Mouse (Mus musculus) heart, embryonic 15.5 days (tissue): ENCODE results near the gene 1700067K01Rik. TPM values are rescaled to one million over a fixed set of nuclear protein-coding genes. Genes with fewer than 3 reads are reported as not detected.
"Not testable (repeated sequence)": the region's sequence is repeated elsewhere in the genome, so short reads cannot be mapped to it uniquely, and the experiment has no call there.

Experiments used
- ATAC-seq: fragments of 200-750 bp; cut with Nextera tagmentation; replicated peaks from 2 replicates; pipeline ENCODE4 v1.8.0; 2017; ENCODE audit warnings: low read depth, moderate TSS enrichment; ENCODE audit not compliant: insufficient number of reproducible peaks, insufficient read depth, low FRiP score
- H3K27ac ChIP-seq: fragments of 300-500 bp; sonication (generic); 2 replicates; pipeline ENCODE4 v1.5.1; 2015; ENCODE audit warnings: mild to moderate bottlenecking, inconsistent platforms
- H3K27me3 ChIP-seq: fragments of 300-500 bp; sonication (generic); 2 replicates; pipeline ENCODE4 v1.6.1; 2015; ENCODE audit warnings: inconsistent platforms
- H3K36me3 ChIP-seq: fragments of 300-500 bp; sonication (generic); 2 replicates; pipeline ENCODE4 v1.6.1; 2015; ENCODE audit warnings: mild to moderate bottlenecking, inconsistent platforms
- H3K4me1 ChIP-seq: fragments of 300-500 bp; sonication (generic); replicated peaks from 2 replicates; pipeline ENCODE4 v1.6.1; 2015; ENCODE audit warnings: inconsistent platforms
- H3K4me2 ChIP-seq: fragments of 300-500 bp; sonication (generic); 2 replicates; pipeline ENCODE4 v1.6.1; 2015; ENCODE audit warnings: inconsistent platforms, mild to moderate bottlenecking, moderate library complexity
- H3K4me3 ChIP-seq: fragments of 300-500 bp; sonication (generic); 2 replicates; pipeline ENCODE4 v1.5.1; 2015; ENCODE audit warnings: mild to moderate bottlenecking, inconsistent platforms
- H3K9ac ChIP-seq: fragments of 300-500 bp; sonication (generic); 2 replicates; pipeline ENCODE4 v1.6.1; 2015; ENCODE audit warnings: mild to moderate bottlenecking, inconsistent platforms
- H3K9me3 ChIP-seq: fragments of 300-500 bp; sonication (generic); replicated peaks from 2 replicates; pipeline ENCODE4 v1.6.1; 2016; ENCODE audit warnings: inconsistent platforms
- WGBS: fragments of 180-500 bp; shearing (Covaris S2); methylation state at CpG from one replicate; pipeline ENCODE4 v1.1.7; 2015; ENCODE audit warnings: mixed read lengths; 5-methylcytosine and 5-hydroxymethylcytosine counted together
- polyA plus RNA-seq: library from polyadenylated mRNA; unstranded; fragments of >200 nt; fragmentation: Nextera tagmentation; extraction: Ambion mirVana; gene quantifications from 2 replicates; pipeline ENCODE4 v1.2.1, GENCODE M21; 2015

The 1700067K01Rik gene
- polyA plus RNA-seq, 1 experiment from 2014 or later, result 0.74 TPM

DNA sequence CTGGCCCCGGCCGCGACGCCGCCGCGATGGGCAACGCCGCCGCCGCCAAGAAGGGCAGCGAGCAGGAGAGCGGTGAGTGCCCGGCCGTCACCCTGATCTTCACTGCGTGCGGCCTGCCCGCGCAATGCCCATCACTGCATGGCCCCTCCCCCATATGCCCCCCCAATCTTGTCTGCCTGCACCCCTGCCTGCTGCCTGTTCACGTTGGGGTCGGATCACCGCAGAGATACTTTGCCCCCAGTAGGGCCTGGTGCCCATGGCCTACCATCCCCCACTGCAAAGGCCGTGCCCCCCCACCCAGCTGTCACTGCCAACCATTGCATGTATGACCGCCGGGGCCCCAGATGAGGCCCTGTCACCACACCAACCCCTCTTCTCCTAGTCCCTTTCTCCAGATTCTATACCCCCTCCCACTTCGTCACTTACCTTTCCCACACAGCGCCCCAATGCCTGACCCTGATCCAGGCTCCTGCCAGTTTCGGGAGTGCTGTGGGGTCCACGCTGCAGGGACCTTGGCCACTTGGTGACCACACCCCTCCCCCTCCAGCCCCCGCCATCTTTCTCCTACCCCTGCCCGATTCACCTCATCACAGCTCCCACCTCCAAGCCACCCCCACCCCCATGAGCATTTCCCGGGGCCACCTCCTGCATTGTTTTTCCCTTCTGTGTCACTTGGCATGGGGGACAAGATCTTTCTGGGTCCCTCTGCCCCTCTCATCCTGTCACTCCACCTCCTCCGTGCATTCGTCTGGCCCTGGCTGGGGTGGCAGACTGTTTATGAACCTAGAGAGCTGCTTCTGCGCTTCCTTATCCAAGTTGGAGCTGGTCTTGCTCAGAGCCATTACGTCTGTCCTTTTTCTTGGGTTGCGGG lies 27.9 kb upstream of the 1700067K01Rik start:
- peak overlapping the region; percentile 86 for H3K27ac ChIP-seq
- peaks cover 51% of the 10 kb centered on the region for H3K4me1 ChIP-seq
- H3K36me3 ChIP-seq, result peaks cover 14% of the 10 kb centered on the region; the same call in 1 of the 2 replicates
- peak; percentile 8 for ATAC-seq
- no peaks in the 10 kb centered on the region for H3K27me3 ChIP-seq
- peak overlapping the region; percentile 97 for H3K9ac ChIP-seq
- peak overlapping the region; percentile 88 for H3K4me2 ChIP-seq
- no peaks in the 10 kb centered on the region for H3K9me3 ChIP-seq
- 2% methylated on average over 37 of the region's 37 CpGs for WGBS
- peak overlapping the region; percentile 96 for H3K4me3 ChIP-seq

GRCm38 (mm10) chr8:83974521-83974920 lies 26.8 kb upstream of the 1700067K01Rik start:
- peak overlapping the region; percentile 88 for H3K4me2 ChIP-seq
- H3K4me3 ChIP-seq, result peak overlapping the region; percentile 96
- H3K27ac ChIP-seq, result peak overlapping the region; percentile 86
- 50% methylated on average over 4 of the region's 4 CpGs for WGBS
- no peak for ATAC-seq
- H3K9ac ChIP-seq, result peak overlapping the region; percentile 97; the same call in 1 of the 2 replicates
- peaks cover 62% of the 10 kb centered on the region for H3K4me1 ChIP-seq
- no peaks in the 10 kb centered on the region for H3K9me3 ChIP-seq
- no peaks in the 10 kb centered on the region for H3K27me3 ChIP-seq
- H3K36me3 ChIP-seq, result peaks cover 3% of the 10 kb centered on the region; the same call in 1 of the 2 replicates

GRCm38 (mm10) chr8:83976101-83976630 lies 25.1 kb upstream of the 1700067K01Rik start:
- H3K27ac ChIP-seq, result peak overlapping the region; percentile 1; the same call in 1 of the 2 replicates
- 78% methylated on average over 4 of the region's 4 CpGs for WGBS

DNA sequence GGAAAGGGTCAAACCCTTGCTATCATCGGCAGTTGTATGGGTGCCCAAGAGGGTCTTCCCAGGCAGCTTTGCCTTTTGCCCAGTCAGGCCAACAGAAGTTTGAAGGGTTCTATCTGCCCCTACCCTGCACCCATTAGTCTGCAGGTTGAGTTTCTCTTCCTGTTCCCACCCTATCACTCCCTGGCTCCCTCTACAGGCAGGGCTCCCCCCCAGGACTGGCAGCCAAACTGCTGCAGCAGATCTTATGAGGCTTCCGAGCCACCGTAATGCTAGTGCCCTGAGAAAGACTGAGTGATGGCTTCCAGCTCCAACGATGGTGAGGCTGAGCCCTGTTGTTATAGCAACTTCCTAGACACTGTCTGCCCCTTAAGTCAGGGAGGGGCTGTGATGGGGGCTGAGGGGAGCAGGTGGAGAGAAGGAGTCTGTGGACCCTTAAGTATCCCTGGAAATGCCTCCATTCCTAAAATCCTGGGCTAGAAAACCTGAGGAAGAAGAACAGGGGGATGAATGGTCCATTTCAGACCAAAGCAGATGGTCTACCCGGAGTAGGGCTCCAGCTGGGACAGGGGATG lies 24.4 kb upstream of the 1700067K01Rik start:
- no peak for ATAC-seq
- Histone ChIP-seq H3K9ac (0 out of 2 replicates have a peak overlapping the region, but pooled peaks have one; percentile 5), H3K27ac (peak overlapping the region; percentile 97; the same call in 1 of the 2 replicates), H3K9me3 (no peaks in the 10 kb centered on the region), H3K27me3 (no peaks in the 10 kb centered on the region), H3K4me3 (no peak overlapping the region), H3K4me2 (peak overlapping the region; percentile 38; the same call in 1 of the 2 replicates), H3K4me1 (peaks cover 73% of the 10 kb centered on the region), H3K36me3 (peaks cover 12% of the 10 kb centered on the region; the same call in 1 of the 2 replicates)
- WGBS, result 81% methylated on average over 5 of the region's 5 CpGs

More at GRCm38 (mm10) chr8:83976101-83976630, 25.1 kb upstream of the 1700067K01Rik start:
- no peak overlapping the region for H3K4me3 ChIP-seq
- no peak overlapping the region for H3K4me2 ChIP-seq
- no peaks in the 10 kb centered on the region for H3K27me3 ChIP-seq
- no peak for ATAC-seq
- H3K9ac ChIP-seq, result no peak overlapping the region
- H3K4me1 ChIP-seq, result peaks cover 76% of the 10 kb centered on the region
- peaks cover 5% of the 10 kb centered on the region; the same call in 1 of the 2 replicates for H3K36me3 ChIP-seq
- H3K9me3 ChIP-seq, result no peaks in the 10 kb centered on the region

- Histone ChIP-seq H3K27ac (peak overlapping the region; percentile 97), H3K9me3 (no peaks in the 10 kb centered on the region), H3K36me3 (peaks cover 17% of the 10 kb centered on the region), H3K4me3 (0 out of 2 replicates have a peak overlapping the region, but pooled peaks have one; percentile 3), H3K4me1 (peaks cover 70% of the 10 kb centered on the region), H3K27me3 (no peaks in the 10 kb centered on the region), H3K4me2 (peak overlapping the region; percentile 38), H3K9ac (peak overlapping the region; percentile 5; the same call in 1 of the 2 replicates)
- 33% methylated on average over 6 of the region's 6 CpGs for WGBS
- ATAC-seq, result no peak
These were observed 23.7 kb upstream of the 1700067K01Rik start for GRCm38 (mm10) chr8:83977646-83978045.

DNA sequence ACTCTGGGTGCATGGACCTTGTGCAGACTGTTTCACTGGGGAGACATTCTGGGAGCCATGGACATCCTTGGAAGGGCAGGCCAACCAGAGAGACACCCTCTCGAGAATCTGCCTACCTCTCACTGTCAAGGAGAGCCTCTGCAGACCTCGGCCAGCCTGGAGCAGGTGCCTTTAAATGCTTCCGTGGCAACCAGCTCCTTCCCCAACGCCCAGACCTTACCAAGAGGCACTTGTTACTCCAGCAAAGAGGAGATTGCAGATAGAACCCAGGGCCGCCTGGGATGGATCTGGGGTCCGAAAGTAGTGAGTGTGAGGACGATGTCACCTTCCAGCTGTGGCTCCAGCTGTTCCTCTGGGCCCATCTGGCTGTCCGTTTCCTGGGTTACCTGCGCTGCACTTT lies 23.1 kb upstream of the 1700067K01Rik start:
- no peaks in the 10 kb centered on the region for H3K9me3 ChIP-seq
- peaks cover 70% of the 10 kb centered on the region for H3K4me1 ChIP-seq
- no peaks in the 10 kb centered on the region for H3K27me3 ChIP-seq
- 0 out of 2 replicates have a peak overlapping the region, but pooled peaks have one; percentile 3 for H3K4me3 ChIP-seq
- WGBS, result 64% methylated on average over 9 of the region's 9 CpGs
- peaks cover 23% of the 10 kb centered on the region for H3K36me3 ChIP-seq
- no peak for ATAC-seq
- H3K27ac ChIP-seq, result peak overlapping the region; percentile 97
- 0 out of 2 replicates have a peak overlapping the region, but pooled peaks have one; percentile 5 for H3K9ac ChIP-seq
- peak overlapping the region; percentile 38 for H3K4me2 ChIP-seq

DNA sequence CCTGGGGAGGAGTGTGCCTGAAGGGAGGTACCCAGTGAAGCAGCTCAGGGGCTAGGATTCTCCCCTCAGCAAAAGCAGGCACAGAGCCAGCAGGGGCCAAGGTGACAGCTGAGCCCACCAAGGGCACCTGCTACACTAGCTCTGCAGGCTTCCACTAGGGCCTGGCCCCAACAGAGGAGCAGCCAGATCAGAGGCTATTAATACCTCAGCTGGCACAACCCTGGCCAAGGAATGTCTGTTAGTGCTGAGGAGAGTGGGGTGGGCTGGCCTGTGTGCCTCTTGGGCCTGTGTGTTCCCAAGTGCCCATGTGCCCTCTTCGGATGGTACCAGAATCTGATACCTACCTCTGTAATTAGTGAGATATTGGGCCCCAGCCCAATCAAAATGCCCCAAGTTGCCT lies 21.1 kb upstream of the 1700067K01Rik start:
- Histone ChIP-seq H3K36me3 (peaks cover 40% of the 10 kb centered on the region), H3K27me3 (no peaks in the 10 kb centered on the region), H3K27ac (peak overlapping the region; percentile 97), H3K9me3 (no peaks in the 10 kb centered on the region), H3K4me2 (peak overlapping the region; percentile 26), H3K9ac (peak overlapping the region; percentile 26), H3K4me3 (no peak overlapping the region), H3K4me1 (peaks cover 52% of the 10 kb centered on the region)
- 38% methylated on average over 1 of the region's 1 CpGs for WGBS
- ATAC-seq, result peak; percentile 97

DNA sequence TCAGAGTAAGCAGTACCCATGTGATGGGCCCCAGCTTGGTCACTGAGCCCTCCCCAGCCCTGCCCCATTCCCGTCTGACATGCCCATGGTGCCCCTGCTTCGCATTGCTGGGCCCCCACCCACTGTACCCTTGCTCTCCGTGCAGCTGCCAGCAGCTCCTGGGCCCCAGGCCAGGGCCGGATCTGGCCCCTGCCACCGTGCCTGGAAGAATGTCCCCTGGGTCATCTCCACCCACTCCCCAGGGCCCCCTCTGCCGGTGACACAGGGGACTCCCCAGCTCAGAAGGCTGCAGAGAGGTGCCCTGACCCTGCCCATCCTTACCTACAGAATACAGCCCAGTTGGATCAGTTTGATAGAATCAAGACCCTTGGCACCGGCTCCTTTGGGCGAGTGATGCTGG lies 20.5 kb upstream of the 1700067K01Rik start:
- Histone ChIP-seq H3K27ac (peak overlapping the region; percentile 97), H3K9ac (peak overlapping the region; percentile 25; the same call in 1 of the 2 replicates), H3K4me2 (peak overlapping the region; percentile 19; the same call in 1 of the 2 replicates), H3K4me1 (peaks cover 50% of the 10 kb centered on the region), H3K36me3 (peaks cover 44% of the 10 kb centered on the region), H3K27me3 (no peaks in the 10 kb centered on the region), H3K9me3 (no peaks in the 10 kb centered on the region), H3K4me3 (no peak overlapping the region)
- WGBS, result 57% methylated on average over 8 of the region's 8 CpGs
- ATAC-seq, result peak; percentile 77

GRCm38 (mm10) chr8:83981533-83981932 lies 19.8 kb upstream of the 1700067K01Rik start:
- Histone ChIP-seq H3K4me1 (peaks cover 44% of the 10 kb centered on the region), H3K4me2 (no peak overlapping the region), H3K9me3 (no peaks in the 10 kb centered on the region), H3K27me3 (no peaks in the 10 kb centered on the region), H3K9ac (no peak overlapping the region), H3K27ac (peak overlapping the region; percentile 97), H3K4me3 (no peak overlapping the region), H3K36me3 (peaks cover 51% of the 10 kb centered on the region)
- no peak for ATAC-seq
- WGBS, result 89% methylated on average over 7 of the region's 7 CpGs

- H3K4me3 ChIP-seq, result no peak overlapping the region
- no peak overlapping the region for H3K27ac ChIP-seq
- H3K4me2 ChIP-seq, result no peak overlapping the region
- 72% methylated on average over 4 of the region's 4 CpGs for WGBS
- no peaks in the 10 kb centered on the region for H3K27me3 ChIP-seq
- H3K9ac ChIP-seq, result no peak overlapping the region
- no peak for ATAC-seq
- H3K36me3 ChIP-seq, result peaks cover 60% of the 10 kb centered on the region
- no peaks in the 10 kb centered on the region for H3K9me3 ChIP-seq
- H3K4me1 ChIP-seq, result peaks cover 35% of the 10 kb centered on the region
These were observed 18.9 kb upstream of the 1700067K01Rik start for GRCm38 (mm10) chr8:83982449-83982848.

DNA sequence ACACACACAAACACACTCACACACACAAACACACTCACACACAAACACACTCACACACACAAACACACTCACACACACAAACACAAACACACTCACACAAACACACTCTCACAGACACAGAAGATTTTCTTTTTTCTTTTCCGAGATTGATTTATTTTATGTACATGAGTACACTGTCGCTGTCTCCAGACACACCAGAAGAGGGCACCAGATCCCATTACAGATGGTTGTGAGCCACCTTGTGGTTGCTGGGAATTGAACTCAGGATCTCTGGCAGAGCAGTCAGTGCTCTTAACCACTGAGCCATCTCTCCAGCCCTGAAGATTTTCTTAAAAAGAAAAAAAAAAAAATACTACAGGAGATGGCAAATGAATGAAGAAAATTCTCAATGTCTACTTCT lies 18.1 kb upstream of the 1700067K01Rik start:
- 96% methylated on average over 2 of the region's 2 CpGs for WGBS
- ATAC-seq, H3K4me3 ChIP-seq: not testable (repeated sequence)

More for the DNA sequence above, 18.1 kb upstream of the 1700067K01Rik start:
- H3K9me3 ChIP-seq, H3K9ac ChIP-seq, H3K27me3 ChIP-seq, H3K27ac ChIP-seq, H3K4me2 ChIP-seq: not testable (repeated sequence)
- peaks cover 27% of the 10 kb centered on the region for H3K4me1 ChIP-seq
- peaks cover 68% of the 10 kb centered on the region for H3K36me3 ChIP-seq
